Mouse (Mus musculus) erythroblast, embryonic 14.5 days (primary cell): ENCODE measurements around the gene Slfn8. TPM values are rescaled to one million over a fixed set of nuclear protein-coding genes. Genes with fewer than 3 reads are reported as not detected.
"Not testable (repeated sequence)": the region's sequence is repeated elsewhere in the genome, so short reads cannot be mapped to it uniquely, and the experiment has no call there.

Experiments
- H3K27me3 ChIP-seq: 2 replicates; pipeline ENCODE4 v1.6.1; 2012; ENCODE audit warnings: inconsistent platforms; ENCODE audit not compliant: control insufficient read depth
- H3K36me3 ChIP-seq: 2 replicates; pipeline ENCODE4 v1.6.1; 2012; ENCODE audit warnings: mild to moderate bottlenecking, inconsistent platforms; ENCODE audit not compliant: control insufficient read depth
- H3K4me1 ChIP-seq: 2 replicates; pipeline ENCODE4 v1.6.1; 2012; ENCODE audit warnings: inconsistent platforms; ENCODE audit not compliant: control insufficient read depth
- H3K4me3 ChIP-seq: replicated peaks from 2 replicates; pipeline ENCODE3; 2012; ENCODE audit warnings: moderate library complexity, mild to moderate bottlenecking, inconsistent platforms
- H3K9me3 ChIP-seq: 2 replicates; pipeline ENCODE4 v1.6.1; 2012; ENCODE audit warnings: low read length, inconsistent platforms, mixed read lengths; ENCODE audit not compliant: control insufficient read depth
- GATA1 ChIP-seq: IDR thresholded peaks from 2 replicates; pipeline ENCODE4 v1.6.1; 2012; ENCODE audit warnings: low read length, inconsistent platforms, mixed read lengths
- TAL1 ChIP-seq: IDR thresholded peaks from 3 replicates; pipeline ENCODE4 v1.6.1; 2012; ENCODE audit warnings: low read length, inconsistent platforms, mixed read lengths
- polyA plus RNA-seq: library from polyadenylated mRNA; stranded (reverse); fragments of >175 nt; gene quantifications from 2 replicates; pipeline ENCODE4 v1.2.3, GENCODE M21; 2012

Slfn8 gene
- polyA plus RNA-seq, 1 experiment: not detected

DNA sequence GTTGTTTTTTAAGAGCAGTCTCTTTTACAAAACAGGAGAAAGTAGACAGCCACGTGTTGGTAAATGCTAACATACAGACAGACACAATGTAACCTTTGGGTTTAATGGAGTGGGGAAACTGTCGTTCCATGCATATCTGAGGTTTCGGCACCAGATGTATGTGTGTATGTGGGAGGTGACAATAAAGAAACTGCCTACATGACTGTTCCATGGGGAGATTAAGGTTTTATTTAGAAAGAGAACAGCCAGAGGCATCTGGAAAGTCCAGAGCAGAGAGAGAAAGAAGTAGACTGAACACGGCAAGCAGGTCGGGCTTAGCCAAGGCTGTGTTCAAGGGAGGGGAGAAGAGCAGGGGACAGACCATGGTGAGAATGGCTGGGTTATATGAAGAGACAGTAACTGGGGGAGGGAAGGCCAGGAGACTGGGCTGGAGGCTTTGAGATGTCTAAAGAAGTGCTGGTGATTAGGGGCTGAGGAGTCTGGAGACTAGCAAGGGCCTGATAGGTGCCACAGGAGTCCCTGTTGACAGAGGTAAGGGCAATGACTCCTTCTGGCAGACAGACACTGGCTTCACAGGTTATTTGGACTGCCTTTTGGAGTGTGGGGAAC lies 39.9 kb upstream of the Slfn8 start:
- Histone ChIP-seq H3K27me3 (peaks cover 2% of the 10 kb centered on the region), H3K4me3 (no peak overlapping the region), H3K36me3 (no peaks in the 10 kb centered on the region), H3K4me1 (no peaks in the 10 kb centered on the region; the same call in 1 of the 2 replicates), H3K9me3 (no peaks in the 10 kb centered on the region)
- TF ChIP-seq TAL1 (no peak), GATA1 (no peak)

GRCm38 (mm10) chr11:83057863-83058262 lies 37.3 kb upstream of the Slfn8 start:
- no peaks in the 10 kb centered on the region for H3K36me3 ChIP-seq

GRCm38 (mm10) chr11:83045642-83046041 lies 25.0 kb upstream of the Slfn8 start:
- no peaks in the 10 kb centered on the region; the same call in 1 of the 2 replicates for H3K9me3 ChIP-seq
- H3K27me3 ChIP-seq: no peaks in the 10 kb centered on the region
- no peaks in the 10 kb centered on the region for H3K36me3 ChIP-seq
- H3K4me1 ChIP-seq: no peaks in the 10 kb centered on the region
- no peak overlapping the region for H3K4me3 ChIP-seq
- TF ChIP-seq GATA1 (no peak), TAL1 (no peak)

More at GRCm38 (mm10) chr11:83057863-83058262, 37.3 kb upstream of the Slfn8 start:
- no peak for TF ChIP-seq GATA1
- H3K27me3 ChIP-seq: no peaks in the 10 kb centered on the region
- no peaks in the 10 kb centered on the region for H3K4me1 ChIP-seq
- no peaks in the 10 kb centered on the region for H3K9me3 ChIP-seq
- no peak overlapping the region for H3K4me3 ChIP-seq

GRCm38 (mm10) chr11:83043891-83044290 lies 23.3 kb upstream of the Slfn8 start:
- Histone ChIP-seq H3K27me3 (no peaks in the 10 kb centered on the region), H3K9me3 (no peaks in the 10 kb centered on the region; the same call in 1 of the 2 replicates), H3K36me3 (no peaks in the 10 kb centered on the region), H3K4me3 (no peak overlapping the region), H3K4me1 (no peaks in the 10 kb centered on the region)
- TF ChIP-seq TAL1: no peak
- TF ChIP-seq GATA1: no peak

GRCm38 (mm10) chr11:83041000-83041399 lies 20.4 kb upstream of the Slfn8 start:
- H3K27me3 ChIP-seq: no peaks in the 10 kb centered on the region
- H3K9me3 ChIP-seq: no peaks in the 10 kb centered on the region
- H3K4me1 ChIP-seq: no peaks in the 10 kb centered on the region
- no peak for TF ChIP-seq TAL1
- no peak for TF ChIP-seq GATA1
- H3K36me3 ChIP-seq: no peaks in the 10 kb centered on the region
- no peak overlapping the region for H3K4me3 ChIP-seq

GRCm38 (mm10) chr11:83040325-83040724 lies 19.7 kb upstream of the Slfn8 start:
- Histone ChIP-seq H3K4me1 (no peaks in the 10 kb centered on the region), H3K27me3 (no peaks in the 10 kb centered on the region), H3K4me3 (no peak overlapping the region), H3K36me3 (no peaks in the 10 kb centered on the region), H3K9me3 (no peaks in the 10 kb centered on the region)
- TF ChIP-seq TAL1: no peak
- no peak for TF ChIP-seq GATA1

DNA sequence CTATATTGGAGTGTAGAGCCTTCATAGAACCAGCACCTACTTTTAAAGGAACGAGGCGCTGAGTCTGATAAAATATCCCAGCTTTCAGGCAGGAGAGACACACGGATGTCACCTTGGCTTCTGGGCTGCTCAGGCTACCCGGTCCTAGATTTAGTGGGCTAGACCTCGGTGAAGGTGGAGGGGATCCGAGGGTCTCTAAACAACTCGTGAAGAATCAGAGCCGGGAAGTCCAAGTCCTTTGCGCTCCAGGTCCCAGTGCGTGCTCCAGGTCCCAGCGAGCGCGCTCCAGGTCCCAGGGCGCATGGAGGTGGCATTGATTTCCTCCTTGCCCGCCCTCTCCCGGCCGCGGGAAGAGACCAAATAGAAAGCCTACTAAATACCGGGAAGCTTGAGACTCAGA lies 19.2 kb upstream of the Slfn8 start:
- Histone ChIP-seq H3K4me3 (no peak overlapping the region), H3K36me3 (no peaks in the 10 kb centered on the region), H3K27me3 (no peaks in the 10 kb centered on the region), H3K4me1 (no peaks in the 10 kb centered on the region), H3K9me3 (no peaks in the 10 kb centered on the region)
- TF ChIP-seq GATA1 (no peak), TAL1 (no peak)

- no peak overlapping the region for H3K4me3 ChIP-seq
- no peaks in the 10 kb centered on the region for H3K27me3 ChIP-seq
Observed at GRCm38 (mm10) chr11:83039156-83039555, 18.5 kb upstream of the Slfn8 start.

DNA sequence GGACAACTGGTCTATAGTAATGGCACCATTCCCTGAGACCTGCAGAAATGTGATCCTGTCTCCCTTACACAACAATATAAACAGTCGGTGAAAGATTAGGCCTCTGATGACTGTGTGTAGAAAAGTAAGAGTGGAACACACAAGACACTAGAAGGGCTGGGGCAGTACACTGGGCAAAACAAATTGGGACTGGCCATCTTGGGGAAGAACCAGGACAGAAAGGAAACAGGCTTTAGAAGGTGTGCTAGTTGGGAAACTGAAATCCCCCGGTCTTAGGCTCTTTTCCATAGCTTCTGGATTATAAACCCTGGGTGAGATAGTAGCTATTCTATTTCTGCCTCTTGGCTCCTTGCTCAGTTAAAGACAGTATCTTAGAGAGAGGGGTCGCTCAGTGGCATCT lies 18.1 kb upstream of the Slfn8 start:
- not testable (repeated sequence) for H3K9me3 ChIP-seq, H3K4me3 ChIP-seq, H3K36me3 ChIP-seq, H3K4me1 ChIP-seq, H3K27me3 ChIP-seq

More at GRCm38 (mm10) chr11:83039156-83039555, 18.5 kb upstream of the Slfn8 start:
- H3K4me1 ChIP-seq: no peaks in the 10 kb centered on the region
- H3K9me3 ChIP-seq: no peaks in the 10 kb centered on the region
- TF ChIP-seq GATA1 (no peak), TAL1 (no peak)
- no peaks in the 10 kb centered on the region for H3K36me3 ChIP-seq

- not testable (repeated sequence) for H3K27me3 ChIP-seq, H3K4me3 ChIP-seq, H3K36me3 ChIP-seq, H3K4me1 ChIP-seq, H3K9me3 ChIP-seq
Observed at GRCm38 (mm10) chr11:83019561-83020519, 770 bp downstream of the Slfn8 start.
